Mouse (Mus musculus): ENCODE results near the gene Trim37. TPM values are rescaled to one million over a fixed set of nuclear protein-coding genes. Genes with fewer than 3 reads are reported as not detected.

Trim37 gene
- polyA plus RNA-seq, 1 experiment from 2014 or later, result 102 TPM

GRCm38 (mm10) chr11:87110172-87110909 is 16.5 kb upstream of the Trim37 start:
- Histone ChIP-seq H3K27ac (ENCODE audit: low read depth, low read length) (no peak overlapping the region), H3K4me3 (ENCODE audit: low read depth, low read length) (peak overlapping the region; percentile 76), H3K9ac (replicated peaks; ENCODE audit: low read depth, low read length) (peak overlapping the region; percentile 78), H3K9me3 (ENCODE audit: control insufficient read depth, low read length) (no peaks in the 10 kb centered on the region), H3K27me3 (ENCODE audit: control insufficient read depth, insufficient read depth, low read length) (no peaks in the 10 kb centered on the region), H3K36me3 (ENCODE audit: control insufficient read depth, insufficient read depth, low read length) (peaks cover 6% of the 10 kb centered on the region; the same call in 1 of the 2 replicates), H3K4me1 (ENCODE audit: control insufficient read depth, insufficient read depth, low read length) (peaks cover 12% of the 10 kb centered on the region), H3K4me2 (ENCODE audit: low read depth, low read length) (peak overlapping the region; percentile 87)
- ATAC-seq (ENCODE audit: low read depth), result no peak
- WGBS, result 11% methylated on average over 9 of the region's 9 CpGs

GRCm38 (mm10) chr11:87121864-87122263 is 5.0 kb upstream of the Trim37 start:
- no peak overlapping the region for H3K4me3 ChIP-seq (ENCODE audit: low read depth, low read length)
- no peak for ATAC-seq (ENCODE audit: low read depth)
- H3K27me3 ChIP-seq (ENCODE audit: control insufficient read depth, insufficient read depth, low read length), result no peaks in the 10 kb centered on the region
- peaks cover 40% of the 10 kb centered on the region for H3K36me3 ChIP-seq (ENCODE audit: control insufficient read depth, insufficient read depth, low read length)
- no peak overlapping the region for H3K9ac ChIP-seq (replicated peaks; ENCODE audit: low read depth, low read length)
- WGBS, result 87% methylated on average over 8 of the region's 8 CpGs
- no peak overlapping the region for H3K4me2 ChIP-seq (ENCODE audit: low read depth, low read length)
- no peak overlapping the region for H3K27ac ChIP-seq (ENCODE audit: low read depth, low read length)
- H3K9me3 ChIP-seq (ENCODE audit: control insufficient read depth, low read length), result no peaks in the 10 kb centered on the region
- H3K4me1 ChIP-seq (ENCODE audit: control insufficient read depth, insufficient read depth, low read length), result peaks cover 3% of the 10 kb centered on the region; the same call in 1 of the 2 replicates

- Histone ChIP-seq H3K9me3 (ENCODE audit: control insufficient read depth, low read length) (no peaks in the 10 kb centered on the region), H3K27me3 (ENCODE audit: control insufficient read depth, insufficient read depth, low read length) (no peaks in the 10 kb centered on the region), H3K27ac (ENCODE audit: low read depth, low read length) (peak overlapping the region; percentile 41), H3K36me3 (ENCODE audit: control insufficient read depth, insufficient read depth, low read length) (peaks cover 21% of the 10 kb centered on the region; the same call in 1 of the 2 replicates), H3K4me2 (ENCODE audit: low read depth, low read length) (peak overlapping the region; percentile 65; the same call in 1 of the 2 replicates), H3K9ac (replicated peaks; ENCODE audit: low read depth, low read length) (no peak overlapping the region), H3K4me3 (ENCODE audit: low read depth, low read length) (0 out of 2 replicates have a peak overlapping the region, but pooled peaks have one; percentile 97), H3K4me1 (ENCODE audit: control insufficient read depth, insufficient read depth, low read length) (peaks cover 16% of the 10 kb centered on the region)
- WGBS, result 61% methylated on average over 4 of the region's 4 CpGs
- ATAC-seq (ENCODE audit: low read depth), result no peak
Measured at GRCm38 (mm10) chr11:87125562-87125961, 1.3 kb upstream of the Trim37 start.

- Histone ChIP-seq H3K9me3 (ENCODE audit: control insufficient read depth, low read length) (no peaks in the 10 kb centered on the region), H3K27me3 (ENCODE audit: control insufficient read depth, insufficient read depth, low read length) (no peaks in the 10 kb centered on the region), H3K27ac (ENCODE audit: low read depth, low read length) (peak overlapping the region; percentile 90), H3K9ac (replicated peaks; ENCODE audit: low read depth, low read length) (peak overlapping the region; percentile 87), H3K4me2 (ENCODE audit: low read depth, low read length) (peak overlapping the region; percentile 65), H3K36me3 (ENCODE audit: control insufficient read depth, insufficient read depth, low read length) (peaks cover 15% of the 10 kb centered on the region; the same call in 1 of the 2 replicates), H3K4me3 (ENCODE audit: low read depth, low read length) (peak overlapping the region; percentile 97), H3K4me1 (ENCODE audit: control insufficient read depth, insufficient read depth, low read length) (peaks cover 16% of the 10 kb centered on the region)
- 1% methylated on average over 12 of the region's 12 CpGs for WGBS
- ATAC-seq (ENCODE audit: low read depth), result no peak
Measured at GRCm38 (mm10) chr11:87126281-87126823, 525 bp upstream of the Trim37 start.

- no peak overlapping the region for H3K4me3 ChIP-seq (ENCODE audit: low read depth, low read length)
- WGBS, result 92% methylated on average over 4 of the region's 4 CpGs
- no peaks in the 10 kb centered on the region for H3K27me3 ChIP-seq (ENCODE audit: control insufficient read depth, insufficient read depth, low read length)
- H3K4me1 ChIP-seq (ENCODE audit: control insufficient read depth, insufficient read depth, low read length), result no peaks in the 10 kb centered on the region
- no peak overlapping the region for H3K9ac ChIP-seq (replicated peaks; ENCODE audit: low read depth, low read length)
- 0 out of 2 replicates have a peak, but pooled peaks cover 5% of the 10 kb centered on the region for H3K36me3 ChIP-seq (ENCODE audit: control insufficient read depth, insufficient read depth, low read length)
- no peak overlapping the region for H3K27ac ChIP-seq (ENCODE audit: low read depth, low read length)
- no peak for ATAC-seq (ENCODE audit: low read depth)
- no peak overlapping the region for H3K4me2 ChIP-seq (ENCODE audit: low read depth, low read length)
- no peaks in the 10 kb centered on the region for H3K9me3 ChIP-seq (ENCODE audit: control insufficient read depth, low read length)
Measured at GRCm38 (mm10) chr11:87136233-87136632, 9.4 kb downstream of the Trim37 start.

GRCm38 (mm10) chr11:87158012-87158411 is 31.1 kb downstream of the Trim37 start:
- Histone ChIP-seq H3K4me1 (ENCODE audit: control insufficient read depth, insufficient read depth, low read length) (no peaks in the 10 kb centered on the region), H3K9me3 (ENCODE audit: control insufficient read depth, low read length) (no peaks in the 10 kb centered on the region), H3K27ac (ENCODE audit: low read depth, low read length) (no peak overlapping the region), H3K4me2 (ENCODE audit: low read depth, low read length) (no peak overlapping the region), H3K27me3 (ENCODE audit: control insufficient read depth, insufficient read depth, low read length) (no peaks in the 10 kb centered on the region), H3K9ac (replicated peaks; ENCODE audit: low read depth, low read length) (no peak overlapping the region), H3K4me3 (ENCODE audit: low read depth, low read length) (no peak overlapping the region), H3K36me3 (ENCODE audit: control insufficient read depth, insufficient read depth, low read length) (no peaks in the 10 kb centered on the region; the same call in 1 of the 2 replicates)
- no peak for ATAC-seq (ENCODE audit: low read depth)
- WGBS, result 97% methylated on average over 2 of the region's 2 CpGs

GRCm38 (mm10) chr11:87162687-87163086 is 35.8 kb downstream of the Trim37 start:
- ATAC-seq (ENCODE audit: low read depth), result no peak
- no peak overlapping the region for H3K9ac ChIP-seq (replicated peaks; ENCODE audit: low read depth, low read length)
- H3K4me3 ChIP-seq (ENCODE audit: low read depth, low read length), result no peak overlapping the region
- no peak overlapping the region for H3K4me2 ChIP-seq (ENCODE audit: low read depth, low read length)
- H3K27me3 ChIP-seq (ENCODE audit: control insufficient read depth, insufficient read depth, low read length), result no peaks in the 10 kb centered on the region
- WGBS, result 80% methylated on average over 4 of the region's 4 CpGs
- no peaks in the 10 kb centered on the region for H3K4me1 ChIP-seq (ENCODE audit: control insufficient read depth, insufficient read depth, low read length)
- H3K27ac ChIP-seq (ENCODE audit: low read depth, low read length), result no peak overlapping the region
- no peaks in the 10 kb centered on the region for H3K9me3 ChIP-seq (ENCODE audit: control insufficient read depth, low read length)
- H3K36me3 ChIP-seq (ENCODE audit: control insufficient read depth, insufficient read depth, low read length), result peaks cover 17% of the 10 kb centered on the region

GRCm38 (mm10) chr11:87163751-87164150 is 36.9 kb downstream of the Trim37 start:
- Histone ChIP-seq H3K27me3 (ENCODE audit: control insufficient read depth, insufficient read depth, low read length) (no peaks in the 10 kb centered on the region), H3K27ac (ENCODE audit: low read depth, low read length) (no peak overlapping the region), H3K4me1 (ENCODE audit: control insufficient read depth, insufficient read depth, low read length) (no peaks in the 10 kb centered on the region), H3K9ac (replicated peaks; ENCODE audit: low read depth, low read length) (no peak overlapping the region), H3K4me3 (ENCODE audit: low read depth, low read length) (no peak overlapping the region), H3K4me2 (ENCODE audit: low read depth, low read length) (no peak overlapping the region), H3K36me3 (ENCODE audit: control insufficient read depth, insufficient read depth, low read length) (peaks cover 27% of the 10 kb centered on the region), H3K9me3 (ENCODE audit: control insufficient read depth, low read length) (no peaks in the 10 kb centered on the region)
- ATAC-seq (ENCODE audit: low read depth), result no peak

- no peaks in the 10 kb centered on the region for H3K27me3 ChIP-seq (ENCODE audit: control insufficient read depth, insufficient read depth, low read length)
- no peak for ATAC-seq (ENCODE audit: low read depth)
- H3K27ac ChIP-seq (ENCODE audit: low read depth, low read length), result no peak overlapping the region
- peaks cover 12% of the 10 kb centered on the region for H3K36me3 ChIP-seq (ENCODE audit: control insufficient read depth, insufficient read depth, low read length)
- H3K9ac ChIP-seq (replicated peaks; ENCODE audit: low read depth, low read length), result no peak overlapping the region
- H3K9me3 ChIP-seq (ENCODE audit: control insufficient read depth, low read length), result no peaks in the 10 kb centered on the region
- no peak overlapping the region for H3K4me2 ChIP-seq (ENCODE audit: low read depth, low read length)
- WGBS, result 93% methylated on average over 5 of the region's 5 CpGs
- H3K4me3 ChIP-seq (ENCODE audit: low read depth, low read length), result no peak overlapping the region
- no peaks in the 10 kb centered on the region for H3K4me1 ChIP-seq (ENCODE audit: control insufficient read depth, insufficient read depth, low read length)
Measured at GRCm38 (mm10) chr11:87173625-87174024, 46.7 kb downstream of the Trim37 start.
